ENCODE assay signal across 8 mouse cellular contexts in the genomic region with DNA sequence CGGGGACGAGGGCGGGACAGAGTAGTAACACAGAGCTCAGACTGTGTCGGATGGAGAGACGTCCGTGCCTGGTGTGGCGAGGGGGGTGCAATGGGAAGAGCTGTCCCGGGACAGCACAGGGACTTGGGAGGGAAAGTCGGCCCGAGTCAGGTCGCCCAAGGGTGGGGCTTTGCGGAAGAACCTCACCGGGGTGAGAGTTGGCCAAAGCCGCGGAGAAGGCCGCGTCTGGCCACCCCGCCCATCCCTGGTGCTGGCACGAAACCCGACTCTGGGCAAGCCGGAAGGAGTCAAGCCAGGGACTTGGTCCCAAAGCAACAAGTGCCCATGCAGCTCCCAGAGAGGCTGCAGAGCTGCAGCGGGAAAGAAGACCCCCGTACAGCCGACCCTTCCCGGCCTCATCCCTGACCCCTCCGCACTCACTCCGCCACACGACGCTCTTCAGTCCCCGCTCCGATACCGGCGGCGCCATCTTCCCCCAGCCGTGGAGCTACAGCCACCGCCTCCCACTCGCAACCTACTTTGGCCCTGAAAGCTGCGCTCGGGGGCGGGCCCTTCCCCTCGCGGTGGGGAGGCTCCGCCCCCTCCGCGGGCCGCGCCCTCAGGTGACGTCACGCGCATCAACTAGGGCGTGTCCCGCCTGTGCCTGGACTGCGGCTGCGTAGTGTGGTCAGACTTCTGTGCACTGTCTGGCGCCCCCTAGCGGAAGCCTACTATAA. TPM values are rescaled to one million over a fixed set of nuclear protein-coding genes. Genes with fewer than 3 reads are reported as not detected.
DNase-seq lines count a peak whose midpoint lies in the region; ATAC-seq and TF ChIP-seq lines count a peak whose summit lies in the region.

A gene (minus strand): TSS at position 527 of the 716 bp plus-strand sequence.

- WGBS in forebrain, embryonic 15.5 days = under 1% methylated on average over 56 of the region's 56 CpGs
- WGBS in lung, adult 2 months = under 1% methylated on average over 56 of the region's 56 CpGs

- no peaks in the 10 kb centered on the region for H3K27me3 ChIP-seq in forebrain, embryonic 15.5 days

- H3K4me1 ChIP-seq in ES-E14 (ENCODE audit: control insufficient read depth in 2 of 2, insufficient read depth in 2 of 2, low read length in 2 of 2, poor library complexity in 1 of 2) = 0 out of 4 replicates have a peak, but pooled peaks cover 0 to 2% of the 10 kb centered on the region in 2 experiments
- 0 out of 2 replicates have a peak, but pooled peaks cover 9% of the 10 kb centered on the region for H3K4me1 ChIP-seq in forebrain, embryonic 15.5 days
- H3K4me1 ChIP-seq in lung, adult 2 months (ENCODE audit: control insufficient read depth, insufficient read depth, low read length) = peaks cover 12% of the 10 kb centered on the region

- peak within 1 kb of the TSS; percentile 82 for H3K4me2 ChIP-seq in forebrain, embryonic 15.5 days (replicated peaks)

- peak; percentile 89 for TF ChIP-seq CTCF in lung, adult 2 months (IDR thresholded peaks at IDR 0.05; ENCODE audit: insufficient read depth, low read length)

- peak; percentile 77; the same call in 1 of the 2 replicates for TF ChIP-seq POLR2A in lung, adult 2 months (IDR thresholded peaks at IDR 0.05; ENCODE audit: borderline replicate concordance, extremely low read depth, low read depth, low read length)

- no peaks in the 10 kb centered on the region for H3K9me3 ChIP-seq in ES-E14 (ENCODE audit: control insufficient read depth, insufficient read depth, low read depth, low read length)
- no peaks in the 10 kb centered on the region for H3K9me3 ChIP-seq in forebrain, embryonic 15.5 days

- H3K36me3 ChIP-seq in ES-E14 (ENCODE audit: control insufficient read depth, insufficient read depth, low read length, poor library complexity, severe bottlenecking) = no peaks in the 10 kb centered on the region; the same call in 1 of the 2 replicates
- H3K36me3 ChIP-seq in forebrain, embryonic 15.5 days = no peaks in the 10 kb centered on the region

- in situ Hi-C loops in ES-E14 (cut with MboI; ENCODE audit: low sequenced_read_pairs in 2 of 2, unreplicated experiment in 2 of 2) = no loop called here

- H3K9ac ChIP-seq in ES-E14 (ENCODE audit: insufficient read depth, low read depth, low read length, poor library complexity, severe bottlenecking) = peak within 1 kb of the TSS; percentile 83
- H3K9ac ChIP-seq in forebrain, embryonic 15.5 days (replicated peaks) = peak within 1 kb of the TSS; percentile 65

- intact Hi-C loops in heart, postnatal 25 days (cut with DNase I) = loop anchor here (2.0 to 5.0 kb wide), 2 partner anchors 69 to 222 kb away; no protein-coding TSS in a partner anchor

- peak within 1 kb of the TSS; percentile 91 to 98 for H3K4me3 ChIP-seq in ES-E14 (ENCODE audit: insufficient read depth in 1 of 2, low read depth in 1 of 2, low read length in 2 of 2, poor library complexity in 1 of 2, severe bottlenecking in 1 of 2)
- peak within 1 kb of the TSS; percentile 86 for H3K4me3 ChIP-seq in forebrain, embryonic 15.5 days
- peak within 1 kb of the TSS; percentile 80 for H3K4me3 ChIP-seq in lung, adult 2 months (replicated peaks; ENCODE audit: extremely low read depth, low read depth, low read length)

- H3K27ac ChIP-seq in ES-E14 (ENCODE audit: insufficient read depth, low read depth, low read length, poor library complexity, severe bottlenecking) = no peak within 1 kb of the TSS
- peak within 1 kb of the TSS; percentile 68 for H3K27ac ChIP-seq in forebrain, embryonic 15.5 days (replicated peaks)

- DNase-seq in ES-E14 (ENCODE audit: low read depth, low spot score) = peak; percentile 95
- DNase-seq in cerebellum, adult 11-12 months = peak; percentile 97
- peak; percentile 96 for DNase-seq in heart, postnatal 25 days (ENCODE audit: low spot score)
- peak; percentile 97 to 99 for DNase-seq in layer of hippocampus, adult 18-20 months (ENCODE audit: low spot score in 2 of 2)
- DNase-seq in lung, adult 2 months = peak; percentile 99
- DNase-seq in thymus, adult 18-20 months = peak; percentile 94

- ATAC-seq in forebrain, embryonic 15.5 days (replicated peaks) = peak; percentile 97
- peak; percentile 95 for ATAC-seq in neutrophil, adult 5-6 weeks (ENCODE audit: extremely low read depth, insufficient number of reproducible peaks, low FRiP score, poor library complexity, severe bottlenecking)

TF ChIP-seq in ES-E14, 5 proteins besides CTCF, POLR2A, EP300 and RAD21:
- TF ChIP-seq HCFC1 (IDR thresholded peaks at IDR 0.05; ENCODE audit: borderline replicate concordance, insufficient read depth, low read length) (peak; percentile 52; the same call in 1 of the 2 replicates), MAFK (IDR thresholded peaks at IDR 0.05; ENCODE audit: insufficient read depth, low read depth, low read length) (no peak)

RNA-seq across cellular contexts. Expression of the gene that starts here (rescaled TPM):
- 11.2 and 18.1 TPM in 2 replicates for total RNA-seq in ES-E14 (2012; rRNA removed)
- polyA plus RNA-seq in forebrain, embryonic 15.5 days (2015; fragmentation: Nextera tagmentation; extraction: Ambion mirVana) = 13.3 and 14.7 TPM in 2 replicates
- 10 to 100 TPM; 23.4 to 23.9 TPM for total RNA-seq in heart, postnatal 25 days (2021)
- 10 to 100 TPM; 24.7 to 28.4 TPM for total RNA-seq in layer of hippocampus, adult 18-20 months (2021)
- 7.4 and 14.6 TPM in 2 replicates for polyA plus RNA-seq in lung, adult 2 months (2012; rRNA removed)
- 108 and 112 TPM in 2 replicates for total RNA-seq in neutrophil, adult 5-6 weeks (2017)
